Mouse (Mus musculus): ENCODE data around the gene Coch.

- TF ChIP-seq CTCF (IDR thresholded peaks at IDR 0.05; ENCODE audit: control insufficient read depth, insufficient read depth, low read length) (no peak), POLR2A (IDR thresholded peaks at IDR 0.05; ENCODE audit: borderline replicate concordance, control insufficient read depth, low read depth, low read length) (no peak)
Observed at GRCm38 (mm10) chr12:51633481-51633880, 40.3 kb downstream of the Coch start.
